ENCODE assay signal across 27 mouse cellular contexts in genomic region chr13:88650135-88650534, GRCm38 (mm10).
"Had no signal": no experiment of that assay in that cellular context is flagged by ENCODE, and none has a peak within 500 bp of the region (broad histone marks: within the 10 kb centered on the region; RNA-seq: fewer than 3 reads in every experiment).

No protein-coding gene starts in this region.

- H3K4me2 ChIP-seq: heart, embryonic 12.5 days; hindbrain, embryonic 12.5 days; hindbrain, embryonic 14.5 days; intestine, embryonic 15.5 days; limb, embryonic 12.5 days; liver, embryonic 11.5 days; liver, embryonic 13.5 days; liver, embryonic 15.5 days had no signal

- H3K9ac ChIP-seq: heart, embryonic 12.5 days; hindbrain, embryonic 12.5 days; hindbrain, embryonic 14.5 days; intestine, embryonic 15.5 days; limb, embryonic 12.5 days; liver, embryonic 13.5 days; liver, embryonic 15.5 days; liver, postnatal 0 days had no signal

- H3K27ac ChIP-seq: heart, embryonic 10.5 days; hindbrain, embryonic 10.5 days; hindbrain, embryonic 12.5 days; hindbrain, embryonic 14.5 days; intestine, embryonic 15.5 days; kidney, postnatal 0 days; left cerebral cortex, adult 2 months; limb, embryonic 10.5 days; limb, embryonic 12.5 days; liver, embryonic 13.5 days; liver, embryonic 15.5 days had no signal

- H3K9me3 ChIP-seq: heart, embryonic 10.5 days; heart, embryonic 12.5 days; hindbrain, embryonic 10.5 days; hindbrain, embryonic 12.5 days; intestine, embryonic 15.5 days; limb, embryonic 10.5 days; limb, embryonic 12.5 days; liver, embryonic 13.5 days; liver, embryonic 15.5 days had no signal

- DNase-seq: gastrocnemius, postnatal 10 days; gastrocnemius, postnatal 25 days; heart, adult 18-20 months; heart, postnatal 10 days; heart, postnatal 4 days; kidney, adult 18-20 months; kidney, adult 8-10 months; kidney, postnatal 14 days; kidney, postnatal 36 days; liver; liver, embryonic 13.5 days; liver, postnatal 0 days had no signal

- H3K36me3 ChIP-seq: heart, embryonic 10.5 days; heart, embryonic 12.5 days; hindbrain, embryonic 10.5 days; hindbrain, embryonic 12.5 days; intestine, embryonic 15.5 days; limb, embryonic 10.5 days; limb, embryonic 12.5 days; liver, embryonic 13.5 days; liver, embryonic 15.5 days had no signal

- ATAC-seq: hindbrain, embryonic 16.5 days; inflammation-experienced regulatory T-cells, adult 6 months; intestine, embryonic 15.5 days; intestine, postnatal 0 days; liver, postnatal 0 days had no signal

- H3K27me3 ChIP-seq: heart, embryonic 12.5 days; hindbrain, embryonic 12.5 days; intestine, embryonic 15.5 days; limb, embryonic 12.5 days; liver, embryonic 13.5 days; liver, embryonic 15.5 days had no signal

- H3K4me3 ChIP-seq: heart, embryonic 10.5 days; heart, embryonic 12.5 days; hindbrain, embryonic 10.5 days; hindbrain, embryonic 12.5 days; intestine, embryonic 15.5 days; left cerebral cortex, adult 2 months; limb, embryonic 10.5 days; limb, embryonic 12.5 days; liver, embryonic 13.5 days; liver, embryonic 15.5 days had no signal

- H3K4me1 ChIP-seq: heart, embryonic 10.5 days; heart, embryonic 12.5 days; hindbrain, embryonic 10.5 days; hindbrain, embryonic 12.5 days; intestine, embryonic 15.5 days; limb, embryonic 10.5 days; limb, embryonic 12.5 days; liver, embryonic 13.5 days; liver, embryonic 15.5 days had no signal
